Mouse (Mus musculus) ovary, adult 2 months (tissue): ENCODE measurements around the gene Atl2. TPM values are rescaled to one million over a fixed set of nuclear protein-coding genes. Genes with fewer than 3 reads are reported as not detected.

Experiments
- polyA plus RNA-seq: library from polyadenylated mRNA; depleted of rRNA; stranded (reverse); fragments of >200 nt; gene quantifications from 2 replicates; pipeline ENCODE4 v1.2.3, GENCODE M21; 2012; rRNA removed

The Atl2 gene
- polyA plus RNA-seq, result 7.5 and 12.4 TPM in 2 replicates

DNA sequence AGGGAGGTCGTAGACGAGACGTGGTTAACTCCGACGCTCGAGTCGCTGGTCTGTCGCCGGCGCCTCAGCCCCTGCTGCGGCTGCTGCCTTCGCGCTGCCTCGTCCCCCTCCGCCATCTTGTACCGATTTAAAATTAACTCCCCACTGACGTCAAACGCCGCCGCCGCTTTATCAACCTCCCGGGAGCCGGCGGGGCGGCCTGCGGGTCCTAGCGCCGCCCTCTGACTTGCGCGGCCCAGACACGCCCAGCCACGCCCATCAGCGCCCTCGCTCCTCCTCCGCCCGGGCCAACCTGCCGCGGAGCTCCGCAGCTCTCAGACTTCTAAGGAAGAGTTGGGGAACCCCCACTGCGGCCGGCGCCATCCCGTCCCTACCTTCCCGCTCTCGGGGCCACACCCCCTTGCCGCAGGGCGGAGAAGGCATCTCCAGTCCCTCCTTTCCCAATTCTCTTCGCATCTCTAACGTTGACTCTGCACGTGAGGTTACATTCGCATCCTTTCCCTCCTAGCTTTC lies at the start of gene Atl2:
Gene Atl2, minus strand, starts transcription at position 213 of the 513 bp plus-strand sequence.

Other genes with a start within 250 kb of the Atl2 start
- gene Cyp1b1, start 181.1 kb downstream of the Atl2 start, polyA plus RNA-seq, result 165 and 177 TPM in 2 replicates
- gene Hnrnpll, start 166.2 kb upstream of the Atl2 start, polyA plus RNA-seq, result 17.6 and 32.4 TPM in 2 replicates
- gene Galm, start 231.3 kb upstream of the Atl2 start, polyA plus RNA-seq, result 25.8 and 36.6 TPM in 2 replicates